Mouse (Mus musculus) layer of hippocampus, postnatal 14 days (tissue): Measurements from ENCODE around the gene Mrpl53. TPM values are rescaled to one million over a fixed set of nuclear protein-coding genes. Genes with fewer than 3 reads are reported as not detected.

Source experiments
- DNase-seq, 2 experiments: peaks; one replicate each; pipeline ENCODE4 v3.0.0; 2021 to 2022; ENCODE audit warnings: low spot score in 2 of 2, mixed read lengths in 1 of 2
- total RNA-seq, 2 experiments: library from RNA; stranded (reverse); gene quantifications; 2 replicates each; pipeline ENCODE4 v1.2.3; 2021

Gene Mrpl53
- total RNA-seq, 2 experiments from 2014 or later: 62.5 to 62.7 TPM

- DNase-seq: no peak
Observed at GRCm38 (mm10) chr6:83092416-83093127, 16.3 kb upstream of the Mrpl53 start.

- no peak for DNase-seq
Observed at GRCm38 (mm10) chr6:83095968-83096367, 12.9 kb upstream of the Mrpl53 start.

GRCm38 (mm10) chr6:83098411-83098810, 10.4 kb upstream of the Mrpl53 start:
- no peak for DNase-seq

- peak; percentile 87 to 94 for DNase-seq
Observed at GRCm38 (mm10) chr6:83101316-83101687, 7.5 kb upstream of the Mrpl53 start, which contains the start of the genes Ccdc142 and Gm42688. Ccdc142 (plus strand) TSS chr6:83101601. Gm42688 (plus strand) TSS chr6:83101617.

- peak in 1 of 2 experiments; percentile 58 for DNase-seq
Observed at GRCm38 (mm10) chr6:83101688-83102556, 6.9 kb upstream of the Mrpl53 start.

GRCm38 (mm10) chr6:83103130-83103650, 5.7 kb upstream of the Mrpl53 start:
- DNase-seq: no peak

- peak; percentile 24 to 77 for DNase-seq
Observed at GRCm38 (mm10) chr6:83104158-83104557, 4.7 kb upstream of the Mrpl53 start.

- DNase-seq: peak in 1 of 2 experiments; percentile 67
Observed at GRCm38 (mm10) chr6:83107566-83108400, 1.1 kb upstream of the Mrpl53 start.

- no peak for DNase-seq
Observed at GRCm38 (mm10) chr6:83111510-83112136, 2.8 kb downstream of the Mrpl53 start.

GRCm38 (mm10) chr6:83115011-83115671, 6.3 kb downstream of the Mrpl53 start, which contains the start of gene Mogs:
Mogs (plus strand) TSS chr6:83115496.
- peak; percentile 88 to 93 for DNase-seq

GRCm38 (mm10) chr6:83115682-83116372, 7.0 kb downstream of the Mrpl53 start:
- peak in 1 of 2 experiments; percentile 17 for DNase-seq

- DNase-seq: no peak
Observed at GRCm38 (mm10) chr6:83116373-83117164, 7.7 kb downstream of the Mrpl53 start.

GRCm38 (mm10) chr6:83117165-83117438, 8.3 kb downstream of the Mrpl53 start:
- DNase-seq: no peak

GRCm38 (mm10) chr6:83117616-83118015, 8.8 kb downstream of the Mrpl53 start:
- DNase-seq: no peak

GRCm38 (mm10) chr6:83118369-83118768, 9.5 kb downstream of the Mrpl53 start:
- DNase-seq: no peak

- DNase-seq: no peak
Observed at GRCm38 (mm10) chr6:83118825-83119733, 10.2 kb downstream of the Mrpl53 start.

GRCm38 (mm10) chr6:83119734-83120051, 10.9 kb downstream of the Mrpl53 start:
- DNase-seq: no peak
